Mouse (Mus musculus) spleen, adult 2 months (tissue): ENCODE results near the gene Unc79. TPM values are rescaled to one million over a fixed set of nuclear protein-coding genes. Genes with fewer than 3 reads are reported as not detected.

Source experiments
- DNase-seq, 2 experiments: peaks; one replicate each; pipeline versions ENCODE4 v3.0.0 to v3.0.0-alpha.2; 2012 to 2021; ENCODE audit warnings: low spot score in 2 of 2, low read depth in 1 of 2
- H3K27ac ChIP-seq: fragments of 200-500 bp; 2 replicates; pipeline ENCODE4 v1.5.1; 2012; ENCODE audit warnings: low read length, inconsistent platforms; ENCODE audit not compliant: insufficient read depth
- H3K27me3 ChIP-seq: fragments of 200-500 bp; 2 replicates; pipeline ENCODE4 v1.6.1; 2012; ENCODE audit warnings: mild to moderate bottlenecking, moderate library complexity, low read length, inconsistent platforms; ENCODE audit not compliant: control insufficient read depth, insufficient read depth
- H3K36me3 ChIP-seq: fragments of 200-500 bp; 2 replicates; pipeline ENCODE4 v1.6.1; 2012; ENCODE audit warnings: mild to moderate bottlenecking, low read length, inconsistent platforms; ENCODE audit not compliant: control insufficient read depth, insufficient read depth
- H3K4me1 ChIP-seq: fragments of 200-500 bp; 2 replicates; pipeline ENCODE4 v1.6.1; 2011; ENCODE audit warnings: inconsistent platforms; ENCODE audit not compliant: control insufficient read depth, insufficient read depth, insufficient read length
- H3K4me3 ChIP-seq: fragments of 200-500 bp; 2 replicates; pipeline ENCODE4 v1.5.1; 2011; ENCODE audit warnings: mild to moderate bottlenecking, inconsistent platforms; ENCODE audit not compliant: insufficient read depth, insufficient read length; ENCODE audit errors: extremely low read depth
- CTCF ChIP-seq: fragments of 200-500 bp; IDR thresholded peaks from 2 replicates; pipeline ENCODE4 v1.5.1; 2011; ENCODE audit warnings: mild to moderate bottlenecking, inconsistent platforms; ENCODE audit not compliant: insufficient read depth, insufficient read length, insufficient replicate concordance; ENCODE audit errors: extremely low read depth
- POLR2A ChIP-seq: fragments of 200-500 bp; IDR thresholded peaks from 2 replicates; pipeline ENCODE4 v1.6.1; 2011; ENCODE audit warnings: low read depth, low read length, inconsistent platforms
- WGBS: fragments of 180-500 bp; shearing (Covaris S2); methylation state at CpG from one replicate; pipeline ENCODE4 v1.1.7; 2018; 5-methylcytosine and 5-hydroxymethylcytosine counted together
- polyA plus RNA-seq: library from polyadenylated mRNA; depleted of rRNA; stranded (reverse); fragments of >200 nt; gene quantifications from 2 replicates; pipeline ENCODE4 v1.2.3, GENCODE M21; 2012

The Unc79 gene
- polyA plus RNA-seq, 1 experiment = 0.12 TPM

DNA sequence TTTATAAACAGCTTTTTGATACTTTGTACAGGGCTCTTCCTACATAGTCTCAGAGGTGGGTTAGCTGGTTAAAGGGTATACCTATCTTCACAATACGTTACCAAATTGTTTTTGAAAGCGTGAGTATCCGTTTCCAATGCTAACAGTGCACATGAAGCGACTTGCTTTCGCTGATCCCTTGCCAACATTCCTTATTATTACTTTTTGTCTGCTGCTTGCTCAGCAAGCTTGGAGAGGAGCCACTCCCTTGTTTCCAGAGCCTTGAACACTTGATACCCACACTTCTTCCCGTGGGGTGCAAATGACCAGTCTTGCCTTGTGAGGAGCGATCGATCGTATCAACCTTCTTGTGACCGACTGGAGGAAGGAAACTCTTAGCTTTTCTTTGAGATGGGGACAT, 112.1 kb downstream of the Unc79 start:
- WGBS = 87% methylated on average over 10 of the region's 10 CpGs
- Histone ChIP-seq H3K27ac (no peak overlapping the region), H3K27me3 (no peaks in the 10 kb centered on the region), H3K36me3 (no peaks in the 10 kb centered on the region), H3K4me3 (no peak overlapping the region), H3K4me1 (no peaks in the 10 kb centered on the region)
- TF ChIP-seq POLR2A (no peak), CTCF (no peak)
- DNase-seq = no peak

GRCm38 (mm10) chr12:103062133-103062532, 113.5 kb downstream of the Unc79 start:
- 83% methylated on average over 4 of the region's 4 CpGs for WGBS
- no peak for DNase-seq
- no peak overlapping the region for H3K27ac ChIP-seq
- H3K36me3 ChIP-seq = no peaks in the 10 kb centered on the region
- H3K4me3 ChIP-seq = no peak overlapping the region
- H3K4me1 ChIP-seq = no peaks in the 10 kb centered on the region
- TF ChIP-seq POLR2A (no peak), CTCF (no peak)
- no peaks in the 10 kb centered on the region for H3K27me3 ChIP-seq

- WGBS = 11% methylated on average over 3 of the region's 3 CpGs
- Histone ChIP-seq H3K36me3 (no peaks in the 10 kb centered on the region), H3K27ac (no peak overlapping the region), H3K4me3 (no peak overlapping the region), H3K27me3 (no peaks in the 10 kb centered on the region), H3K4me1 (no peaks in the 10 kb centered on the region)
- DNase-seq = no peak
- TF ChIP-seq CTCF (no peak), POLR2A (no peak)
Measured at GRCm38 (mm10) chr12:103064944-103065343, 116.3 kb downstream of the Unc79 start.

DNA sequence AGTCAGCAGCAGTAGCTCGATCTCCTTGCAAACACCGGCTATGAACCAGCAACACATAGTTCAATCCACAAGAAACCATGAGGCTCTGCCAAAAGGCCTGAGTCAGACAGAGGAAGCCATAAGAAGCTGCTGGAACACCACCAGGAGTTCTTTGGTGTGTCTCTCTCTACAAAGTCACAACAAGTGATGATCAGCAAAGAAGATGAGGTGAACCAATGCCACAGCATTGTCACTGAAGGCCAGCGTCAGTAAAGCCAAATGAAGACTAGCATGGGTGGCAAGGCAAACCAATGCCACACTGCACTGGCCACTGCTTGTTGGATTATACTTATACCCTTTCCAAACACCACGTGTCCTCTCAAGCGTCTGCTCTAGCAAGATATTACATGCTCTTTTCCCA, 119.5 kb downstream of the Unc79 start:
- Histone ChIP-seq H3K4me1 (no peaks in the 10 kb centered on the region), H3K27ac (no peak overlapping the region), H3K4me3 (no peak overlapping the region), H3K36me3 (no peaks in the 10 kb centered on the region), H3K27me3 (no peaks in the 10 kb centered on the region)
- DNase-seq = no peak
- no peak for TF ChIP-seq CTCF
- TF ChIP-seq POLR2A = no peak
- 90% methylated on average over 5 of the region's 5 CpGs for WGBS

- 77% methylated on average over 12 of the region's 12 CpGs for WGBS
- no peak overlapping the region for H3K27ac ChIP-seq
- no peak overlapping the region for H3K4me3 ChIP-seq
- no peaks in the 10 kb centered on the region for H3K4me1 ChIP-seq
- no peak for TF ChIP-seq POLR2A
- no peak for TF ChIP-seq CTCF
- H3K36me3 ChIP-seq = no peaks in the 10 kb centered on the region
- DNase-seq = no peak
- no peaks in the 10 kb centered on the region for H3K27me3 ChIP-seq
Measured at GRCm38 (mm10) chr12:103069565-103069964, 120.9 kb downstream of the Unc79 start.

DNA sequence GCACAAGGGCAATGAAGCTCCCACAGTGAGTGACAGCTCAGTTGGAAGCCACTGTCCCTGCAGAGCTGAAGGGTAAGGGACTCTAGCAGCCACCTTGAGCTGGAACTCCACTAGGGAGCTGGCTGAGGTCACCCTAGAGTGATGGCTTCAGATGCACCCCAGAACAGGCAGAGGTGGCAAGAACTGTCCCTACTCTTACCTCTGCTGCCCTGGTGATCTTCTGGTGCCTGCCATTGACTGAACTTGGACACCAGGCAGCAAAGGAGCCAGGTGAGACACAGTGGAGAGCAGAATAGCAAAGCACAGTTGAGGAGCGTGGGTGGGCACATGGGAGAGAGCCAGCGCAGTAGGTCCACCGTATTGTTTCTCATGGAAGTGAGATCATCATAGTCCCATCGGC, 125.3 kb downstream of the Unc79 start:
- 94% methylated on average over 4 of the region's 4 CpGs for WGBS
- TF ChIP-seq POLR2A (no peak), CTCF (no peak)
- H3K4me1 ChIP-seq = no peaks in the 10 kb centered on the region
- no peak overlapping the region for H3K4me3 ChIP-seq
- H3K36me3 ChIP-seq = no peaks in the 10 kb centered on the region
- 0 out of 2 replicates have a peak, but pooled peaks cover 1% of the 10 kb centered on the region for H3K27me3 ChIP-seq
- no peak for DNase-seq
- H3K27ac ChIP-seq = no peak overlapping the region

GRCm38 (mm10) chr12:103078751-103079150, 130.1 kb downstream of the Unc79 start:
- Histone ChIP-seq H3K36me3 (no peaks in the 10 kb centered on the region), H3K4me3 (no peak overlapping the region), H3K27me3 (0 out of 2 replicates have a peak, but pooled peaks cover 1% of the 10 kb centered on the region), H3K27ac (no peak overlapping the region), H3K4me1 (no peaks in the 10 kb centered on the region)
- DNase-seq = no peak
- TF ChIP-seq CTCF (no peak), POLR2A (no peak)
- 78% methylated on average over 7 of the region's 7 CpGs for WGBS
